Mouse (Mus musculus) cerebellum, adult 11 months (tissue): ENCODE data around the gene Tusc1.
A peak's percentile ranks its signal among the peaks of the same experiment; 100 is the strongest.

Experiments used
- DNase-seq: peaks from one replicate; pipeline ENCODE4 v3.0.0; 2022

Gene Tusc1

DNA sequence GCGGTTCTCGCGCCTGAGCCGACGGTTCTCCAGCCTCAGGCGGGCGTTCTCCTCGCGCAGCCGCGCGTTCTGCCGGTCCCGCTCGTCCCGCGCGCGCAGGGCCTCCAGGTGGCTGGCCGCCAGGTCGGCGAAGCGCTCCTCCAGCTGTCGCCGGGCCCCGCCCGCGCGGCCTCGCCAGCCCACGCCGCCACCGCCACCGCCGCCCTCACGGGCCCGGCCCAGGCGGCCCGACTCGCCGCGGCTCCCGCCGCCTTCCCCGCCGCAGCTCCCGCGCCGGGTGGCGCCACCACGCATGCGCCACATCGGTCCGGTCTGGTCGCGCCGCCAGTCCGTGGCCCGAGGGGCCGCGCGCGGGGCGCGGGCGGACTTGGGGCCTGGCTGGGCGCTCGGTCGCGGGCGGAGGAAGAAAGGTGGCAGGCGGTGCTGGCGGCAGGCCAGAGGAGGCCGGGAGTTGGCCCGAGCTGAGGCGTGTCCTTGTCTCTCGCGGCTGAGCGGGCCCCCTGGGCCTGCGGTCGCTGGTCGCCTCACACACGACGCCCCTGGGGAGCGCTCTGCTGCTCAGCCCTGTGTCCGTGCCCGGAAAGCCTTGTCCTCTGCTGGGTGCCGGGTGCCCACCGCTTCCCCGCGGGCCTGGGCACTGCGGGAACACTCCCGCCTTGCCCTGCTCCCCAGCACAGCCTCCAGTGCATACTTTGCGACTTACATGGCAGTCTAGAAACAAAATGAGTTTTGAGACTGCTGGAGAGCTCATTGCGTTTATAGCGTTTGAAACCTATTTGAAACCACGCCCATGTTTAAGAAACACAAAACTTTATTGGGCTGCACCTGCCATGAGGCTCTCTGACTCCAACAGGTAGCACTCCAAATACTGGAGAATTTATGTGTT lies at the start of gene Tusc1:
Gene Tusc1, minus strand, starts transcription at position 394 of the 886 bp plus-strand sequence.
- peak; percentile 78 for DNase-seq

DNA sequence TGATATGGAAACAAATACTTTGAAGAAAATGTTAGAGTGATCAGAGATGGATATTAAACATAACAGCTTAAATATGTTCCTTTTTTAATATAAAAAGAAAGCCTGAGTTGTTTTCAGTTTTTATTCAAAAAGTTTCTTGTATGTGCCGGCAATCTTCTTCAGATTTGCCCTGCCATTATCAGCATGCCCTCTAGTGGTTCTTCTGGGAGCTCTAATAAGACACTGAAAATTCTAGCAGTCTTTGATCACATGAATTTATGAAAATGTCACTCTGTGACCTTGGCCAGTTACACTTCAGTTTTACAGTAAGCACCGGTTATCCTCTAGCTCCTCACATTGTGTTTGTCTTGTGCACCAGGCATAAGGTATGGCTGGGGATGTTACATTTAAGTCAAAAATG lies 17.6 kb upstream of the Tusc1 start:
- DNase-seq: no peak

DNA sequence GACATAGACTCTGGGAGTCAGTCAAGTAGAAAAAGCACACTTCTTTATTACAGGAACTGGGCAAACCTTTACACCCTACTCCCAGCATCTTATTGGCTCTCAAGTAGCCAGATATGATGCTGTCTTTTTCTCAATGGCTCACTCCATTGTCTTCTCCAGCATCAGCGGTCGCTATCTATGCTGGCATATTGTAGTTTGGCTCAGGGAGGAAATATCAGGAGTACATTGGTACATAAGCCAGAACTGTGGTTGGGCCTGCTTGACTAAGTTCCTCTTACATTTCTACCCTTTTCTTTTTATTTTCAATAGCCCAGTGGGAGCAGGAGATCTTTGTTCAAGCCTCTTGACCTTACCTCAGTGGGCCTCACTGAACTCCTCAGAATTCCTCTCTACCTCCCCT lies 9.0 kb upstream of the Tusc1 start:
- DNase-seq: no peak

DNA sequence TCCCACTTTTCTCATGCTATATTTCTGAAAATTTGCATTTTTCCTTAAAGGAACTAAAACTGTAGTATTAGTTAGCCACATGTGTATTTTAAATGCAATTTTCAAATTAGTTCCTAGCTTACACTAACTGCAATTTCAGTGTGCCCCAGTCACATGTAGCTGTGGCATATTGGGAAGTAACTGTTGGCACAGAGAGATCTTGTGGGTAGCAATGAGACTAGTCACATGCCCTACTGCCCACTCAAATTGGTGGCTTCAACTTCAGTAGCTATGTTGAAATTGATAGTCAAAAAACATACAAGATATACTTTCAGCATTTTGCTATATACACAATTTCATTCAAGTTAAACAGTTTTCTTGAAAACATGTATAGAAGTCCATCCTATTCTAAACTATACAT lies 6.3 kb upstream of the Tusc1 start:
- DNase-seq: no peak

DNA sequence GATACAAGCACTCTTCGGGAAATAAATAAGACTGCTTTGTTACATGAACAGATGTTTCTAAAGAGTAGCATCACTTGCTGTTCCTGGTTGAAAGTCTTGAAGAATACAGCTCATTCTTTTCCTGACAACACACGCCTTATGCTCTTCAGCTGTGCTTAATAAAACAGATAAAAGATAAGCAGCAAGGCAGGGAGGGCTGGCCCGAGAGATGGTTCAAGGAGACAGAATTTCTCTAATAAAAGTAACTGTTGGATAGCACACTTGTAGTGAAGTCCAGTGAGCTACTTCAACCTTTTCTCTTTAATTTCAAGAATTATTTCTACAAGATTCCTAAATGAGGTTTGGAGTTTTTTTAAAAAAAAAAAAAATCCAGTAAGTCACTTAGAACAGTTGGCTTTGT lies 2.7 kb upstream of the Tusc1 start:
- no peak for DNase-seq

DNA sequence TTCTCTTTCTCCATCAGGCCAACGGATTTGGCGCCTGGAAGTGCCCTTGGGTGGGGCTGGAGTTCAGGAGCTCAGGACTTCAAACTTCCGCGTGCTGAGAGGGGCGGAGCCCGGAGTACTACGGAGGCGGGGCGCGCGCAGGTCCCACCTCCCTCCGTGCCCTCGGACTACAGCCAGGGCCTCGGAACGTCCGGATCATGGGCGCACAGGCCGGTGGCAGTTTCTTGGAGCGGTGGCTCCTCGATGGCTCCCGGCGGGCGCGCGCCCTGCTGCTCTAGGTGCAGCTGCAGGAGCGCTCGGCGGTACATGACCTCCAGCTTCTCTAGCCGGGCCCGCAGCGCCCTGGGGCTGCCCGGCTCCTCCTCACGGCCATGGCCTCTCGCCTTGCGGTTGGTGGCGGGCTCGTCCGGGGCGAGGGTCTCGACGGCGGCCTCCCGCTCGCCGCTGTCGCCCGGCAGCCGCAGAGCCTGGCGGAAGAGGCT lies 634 bp downstream of the Tusc1 start:
- peak; percentile 75 for DNase-seq

DNA sequence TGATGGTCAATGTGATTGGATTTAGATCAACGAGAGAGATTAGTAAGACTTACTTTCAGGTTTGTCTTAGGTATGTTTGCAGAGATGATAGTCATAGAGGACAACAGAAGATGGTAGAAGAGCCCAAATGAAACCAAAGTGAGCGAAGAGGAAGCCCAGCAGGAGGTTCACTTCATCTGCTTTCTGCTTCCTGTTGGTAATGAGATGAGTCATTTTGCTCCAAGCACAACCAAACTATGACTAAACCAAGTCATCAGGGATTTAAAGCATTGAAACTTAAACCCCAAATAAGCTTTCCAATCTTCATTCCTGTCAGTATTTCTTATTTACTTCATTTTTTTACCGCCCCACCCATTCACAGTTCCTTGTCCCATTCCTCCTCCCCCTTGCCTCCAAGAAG lies 27.8 kb downstream of the Tusc1 start:
- no peak for DNase-seq

DNA sequence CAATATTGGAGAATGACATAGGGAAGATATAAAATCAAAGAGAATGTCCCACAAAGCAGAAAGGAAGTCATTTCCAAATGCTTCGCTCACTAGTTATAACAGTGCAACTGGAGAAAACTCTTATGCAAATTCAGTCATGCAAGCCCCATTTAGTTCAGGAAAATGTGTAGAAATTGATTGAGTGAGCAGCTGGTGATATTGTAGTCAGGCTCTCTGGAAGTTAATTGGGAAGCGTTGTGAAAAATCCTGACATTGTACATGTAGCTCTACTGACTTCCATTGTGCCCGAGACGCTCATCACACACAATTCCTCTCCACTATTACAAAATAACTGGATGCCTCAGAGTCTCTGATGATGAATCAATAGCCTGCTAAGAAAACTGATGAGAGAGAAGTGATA lies 49.2 kb downstream of the Tusc1 start:
- no peak for DNase-seq
